Mouse (Mus musculus) gastrocnemius, postnatal 14 days (tissue): Measurements from ENCODE around the gene Tmem116. TPM values are rescaled to one million over a fixed set of nuclear protein-coding genes. Genes with fewer than 3 reads are reported as not detected.
"Not testable (repeated sequence)": the region's sequence is repeated elsewhere in the genome, so short reads cannot be mapped to it uniquely, and the experiment has no call there.

ENCODE experiments used
- DNase-seq: peaks from one replicate; pipeline ENCODE4 v3.0.0; 2021; ENCODE audit warnings: mixed read lengths
- intact Hi-C: fragments of 180-260 bp; cut with DNase I; formaldehyde crosslinking; loops from one replicate; pipeline ENCODE4 v1.15.1; 2025; ENCODE audit warnings: low total_unique reads
- total RNA-seq, 2 experiments: library from RNA; stranded (reverse); gene quantifications; 2 replicates each; pipeline ENCODE4 v1.2.3; 2021

The Tmem116 gene
- total RNA-seq, 2 experiments from 2014 or later = 4.4 to 4.8 TPM

DNA sequence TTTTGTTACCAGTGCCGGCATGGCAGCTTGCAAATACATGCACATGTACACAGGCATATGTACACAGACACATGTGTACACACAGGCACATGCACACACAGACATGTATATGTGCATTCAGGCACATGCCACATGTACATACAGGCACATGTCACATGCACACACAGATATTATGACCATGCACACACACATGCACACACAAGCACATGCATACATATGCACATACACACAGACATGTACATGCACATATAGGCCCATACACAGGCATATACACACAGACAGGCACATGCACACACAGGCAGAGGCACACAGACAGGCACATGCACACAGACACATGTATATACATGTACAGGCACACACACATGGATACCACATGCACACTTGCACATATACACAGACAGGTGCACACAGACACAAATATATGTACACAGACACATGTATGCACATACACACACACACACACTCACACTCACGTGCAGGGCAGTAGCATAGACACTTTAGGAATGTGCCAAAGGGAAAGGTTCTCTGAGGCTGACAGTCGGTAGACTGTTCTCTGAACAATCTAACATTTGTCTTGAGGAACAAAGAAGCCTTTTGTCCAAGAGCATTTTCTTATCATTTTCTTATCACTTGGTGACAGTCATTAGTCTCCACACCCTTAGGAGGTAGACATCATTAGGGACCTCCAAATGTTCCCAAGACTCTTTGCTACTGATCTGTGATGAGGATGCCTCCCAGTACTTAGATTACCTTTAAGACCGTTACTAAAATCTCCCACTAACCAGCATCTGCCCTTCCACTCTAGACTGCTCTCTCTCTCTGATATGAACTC is 9.9 kb downstream of the Tmem116 start:
- DNase-seq = no peak
- intact Hi-C loops = no loop called here

DNA sequence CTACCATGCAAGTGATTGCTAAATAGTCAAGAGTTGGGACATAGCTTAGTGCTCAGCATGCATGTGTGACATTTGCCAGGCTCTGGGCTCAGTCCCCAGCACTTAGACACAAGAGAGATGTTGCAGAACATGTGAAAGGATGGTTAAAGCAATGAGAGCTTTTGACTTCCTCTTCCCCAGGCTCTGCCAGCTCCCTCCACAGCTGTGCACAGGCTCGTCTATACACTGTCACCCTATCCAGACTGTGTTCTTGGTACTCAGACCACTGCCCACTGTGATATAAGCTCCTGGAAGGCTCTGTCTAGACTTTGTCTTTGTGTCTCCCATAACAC is 10.4 kb downstream of the Tmem116 start:
- DNase-seq = no peak
- intact Hi-C loops = no loop called here

DNA sequence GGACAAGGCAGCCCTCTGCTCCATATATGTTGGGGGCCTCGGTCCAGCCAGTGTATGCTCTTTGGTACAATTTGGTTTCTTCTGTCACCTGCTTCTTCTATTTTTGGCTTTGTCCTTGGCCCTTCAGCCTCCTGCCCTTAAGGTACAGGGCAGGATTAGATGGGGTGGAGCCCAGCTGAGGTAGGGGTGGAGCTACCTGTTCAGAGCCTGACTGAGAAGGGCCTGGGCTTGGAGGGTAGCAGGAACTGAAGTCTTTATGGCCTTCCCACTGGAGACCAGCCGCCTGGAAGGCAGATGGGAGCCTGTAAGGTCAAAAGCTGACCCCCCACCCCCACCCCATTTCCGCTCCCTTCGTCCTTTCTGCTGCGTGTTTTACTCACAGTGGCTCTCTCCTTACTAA is 11.3 kb downstream of the Tmem116 start:
- no peak for DNase-seq
- intact Hi-C loops = no loop called here

DNA sequence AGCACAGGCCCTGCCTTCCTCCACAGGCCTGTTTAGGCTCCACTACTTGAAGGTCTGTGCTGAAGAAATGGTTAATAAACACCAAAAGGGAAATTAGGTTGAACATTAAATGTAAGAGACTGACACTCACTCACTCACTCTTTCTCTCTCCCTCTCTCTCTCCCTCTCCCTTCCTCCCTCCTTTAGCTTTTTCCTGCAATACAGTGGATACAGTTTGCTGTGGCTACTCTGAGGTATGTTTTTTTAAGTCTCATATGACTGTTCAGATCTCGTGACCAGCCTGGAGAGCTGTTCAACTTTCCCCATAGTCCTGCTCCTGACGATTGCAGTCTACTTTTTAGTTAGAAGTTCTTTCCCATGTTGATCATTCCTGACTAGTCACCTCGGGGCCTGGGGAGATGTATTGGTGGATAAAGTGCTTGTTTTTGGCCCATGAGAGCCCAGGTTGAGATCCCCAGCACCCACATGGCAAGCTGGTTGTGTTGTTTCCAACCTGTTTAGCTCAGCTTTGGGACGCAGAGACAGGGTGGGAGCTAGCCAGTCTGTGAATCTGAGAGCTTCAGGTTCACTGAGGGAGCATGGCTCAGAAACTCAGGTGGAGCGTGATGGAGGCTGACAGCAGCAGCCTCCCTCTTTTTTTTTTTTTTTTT is 12.0 kb downstream of the Tmem116 start:
- intact Hi-C loops = no loop called here
- DNase-seq = no peak

DNA sequence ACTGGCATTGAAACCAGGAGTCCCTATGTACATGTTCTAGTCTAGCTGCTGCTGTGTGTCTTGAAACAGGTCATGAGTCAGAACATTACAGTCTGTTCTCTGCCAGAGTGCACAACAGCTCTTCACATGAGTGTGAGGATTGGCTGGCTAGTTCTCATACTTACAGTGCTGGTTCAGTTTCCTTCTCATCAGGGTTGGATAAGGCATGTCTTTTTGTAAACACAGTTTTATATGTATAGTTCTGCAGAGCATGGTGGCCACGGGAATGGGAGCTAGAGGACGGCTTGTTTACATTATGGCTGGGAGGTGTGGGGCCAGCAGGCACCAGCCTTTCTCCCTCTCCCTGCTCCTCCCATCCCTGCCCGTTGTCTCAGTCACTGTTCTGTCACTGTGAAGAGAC is 17.9 kb downstream of the Tmem116 start:
- DNase-seq = no peak
- intact Hi-C loops = no loop called here

DNA sequence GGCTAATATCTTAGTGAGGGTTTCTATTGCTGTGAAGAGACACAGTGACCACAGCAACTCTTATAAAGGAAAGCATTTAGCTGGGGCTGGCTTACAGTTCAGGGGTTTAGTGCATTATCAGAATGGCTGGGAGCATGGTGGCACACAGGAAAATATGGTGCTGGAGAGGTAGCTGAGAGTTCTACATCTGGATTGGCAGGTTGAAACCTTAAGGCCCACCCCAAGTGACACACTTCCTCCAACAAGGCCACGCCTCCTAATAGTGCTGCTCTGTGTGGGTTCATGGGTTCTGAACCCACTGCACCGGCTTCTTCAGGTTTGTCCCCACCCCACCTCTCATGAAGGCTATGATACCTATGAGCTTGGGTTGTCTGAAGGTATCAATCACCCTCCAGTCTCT is 20.7 kb downstream of the Tmem116 start:
- intact Hi-C loops = no loop called here
- DNase-seq = no peak

DNA sequence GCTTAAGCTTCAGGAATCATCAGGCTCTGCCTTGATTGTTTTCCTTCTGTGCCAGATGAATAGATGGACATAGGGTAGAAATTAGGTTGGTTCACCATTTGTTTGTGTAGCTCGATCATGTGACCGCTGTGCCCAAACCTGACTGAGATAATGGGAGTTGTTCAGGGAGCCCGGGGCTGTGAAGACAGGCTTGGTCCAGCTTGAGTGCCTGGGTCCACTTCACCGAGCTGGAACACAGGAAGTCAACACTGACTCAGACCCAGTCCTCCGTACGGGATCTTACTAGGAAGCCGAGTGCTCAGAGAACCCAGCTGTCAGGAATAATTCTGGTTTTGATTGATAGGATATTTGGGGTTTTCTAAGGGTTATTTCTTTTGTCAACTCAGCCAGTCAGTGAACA is 22.9 kb downstream of the Tmem116 start:
- no peak for DNase-seq
- intact Hi-C loops = no loop called here

DNA sequence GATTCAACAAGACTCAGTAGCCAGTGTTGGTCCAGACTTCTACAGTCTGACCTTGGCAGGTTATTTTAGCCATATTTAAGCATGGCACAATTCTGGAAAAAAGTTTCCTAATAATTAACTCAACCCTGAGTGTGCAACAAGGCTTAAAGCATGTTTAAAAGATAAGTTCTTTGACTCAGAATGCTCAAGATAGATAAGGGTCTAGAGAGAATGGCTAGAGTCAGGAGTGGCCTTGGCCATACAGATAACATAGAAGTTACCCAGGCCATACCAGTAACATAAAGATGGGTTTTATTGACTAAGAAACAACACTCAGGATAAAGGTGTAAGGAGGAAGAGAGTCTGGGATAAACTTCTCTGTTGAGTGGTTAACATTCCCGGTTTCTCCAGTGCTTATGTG is 24.3 kb downstream of the Tmem116 start:
- DNase-seq = no peak
- intact Hi-C loops = no loop called here

DNA sequence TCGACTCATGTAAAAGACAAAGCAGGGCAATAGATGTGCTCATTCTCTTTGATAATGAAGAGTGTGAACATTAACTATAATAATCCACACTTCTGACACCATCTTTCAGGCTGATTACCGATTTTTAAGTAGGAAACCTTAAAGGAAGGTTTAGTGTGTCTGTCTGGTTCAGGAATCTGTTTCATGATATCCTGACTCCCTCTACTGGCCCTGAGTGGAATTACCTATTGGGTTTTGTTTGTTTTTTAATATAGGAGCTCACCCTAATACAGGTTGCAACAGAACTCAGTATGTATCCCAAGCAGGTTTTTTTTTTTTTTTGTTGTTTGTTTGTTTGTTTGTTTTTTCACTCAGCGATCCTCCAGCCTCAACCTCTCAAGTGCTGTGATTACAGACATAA is 26.0 kb downstream of the Tmem116 start:
- DNase-seq = no peak

DNA sequence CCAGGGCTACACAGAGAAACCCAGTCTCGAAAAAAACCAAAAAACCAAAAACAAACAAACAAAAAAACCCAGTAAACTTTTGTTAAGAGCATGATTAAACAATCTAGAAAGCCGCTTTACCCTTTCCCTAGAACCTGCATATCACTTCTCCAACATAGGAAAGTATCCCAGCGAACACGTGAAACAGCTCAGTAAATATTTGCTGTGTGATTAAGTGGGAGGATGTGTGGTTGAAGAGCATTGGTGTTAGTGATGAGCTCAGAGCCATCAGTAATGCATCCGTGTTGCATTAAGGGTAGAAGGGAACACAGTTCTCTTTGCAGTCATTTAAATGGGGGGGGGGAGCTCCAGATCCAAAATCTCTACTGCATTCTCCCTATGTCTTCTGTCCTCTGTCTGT is 33.1 kb downstream of the Tmem116 start:
- intact Hi-C loops = no loop called here
- DNase-seq = no peak

More for the DNA sequence above, 26.0 kb downstream of the Tmem116 start:
- intact Hi-C loops = no loop called here

DNA sequence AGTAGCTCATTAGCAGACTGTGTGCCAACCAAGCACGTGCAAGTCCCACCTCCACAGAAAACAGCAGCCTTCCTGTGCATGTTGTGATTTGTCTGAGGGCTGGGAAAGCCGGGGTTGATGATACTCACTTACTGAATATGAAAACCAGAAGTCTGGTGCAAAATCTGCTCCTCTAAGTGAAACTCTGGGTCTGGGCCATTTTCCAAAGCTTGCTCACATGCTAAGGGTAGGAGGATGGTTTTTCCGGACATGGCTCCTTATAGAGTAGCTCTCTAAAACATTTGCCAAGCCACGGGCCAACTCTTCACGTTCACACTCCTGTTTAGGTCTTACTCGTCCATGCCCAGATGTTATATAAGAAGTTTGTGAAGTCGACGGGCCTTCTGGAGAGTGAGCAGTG is 41.6 kb downstream of the Tmem116 start:
- intact Hi-C loops = no loop called here
- no peak for DNase-seq

DNA sequence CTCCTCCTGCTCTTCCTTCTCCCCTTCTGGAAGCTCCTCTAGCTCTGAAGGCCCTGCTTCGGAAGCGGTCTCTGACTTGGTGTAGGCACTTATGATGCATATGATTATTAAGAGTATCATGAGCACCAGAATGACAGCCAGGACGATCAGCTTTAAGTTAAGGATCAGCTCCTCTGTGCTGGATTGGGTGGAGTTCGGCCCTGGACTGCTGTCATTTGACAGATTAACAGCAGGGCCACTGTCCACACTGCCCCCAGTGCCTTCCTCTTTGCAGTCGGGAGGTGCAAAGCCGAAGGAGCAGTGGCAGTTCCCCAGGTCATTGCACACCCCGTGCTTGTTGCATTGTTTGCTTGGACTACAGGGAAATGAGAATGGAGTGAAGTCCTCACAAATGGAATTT is 49.0 kb downstream of the Tmem116 start:
- intact Hi-C loops = no loop called here
- no peak for DNase-seq

DNA sequence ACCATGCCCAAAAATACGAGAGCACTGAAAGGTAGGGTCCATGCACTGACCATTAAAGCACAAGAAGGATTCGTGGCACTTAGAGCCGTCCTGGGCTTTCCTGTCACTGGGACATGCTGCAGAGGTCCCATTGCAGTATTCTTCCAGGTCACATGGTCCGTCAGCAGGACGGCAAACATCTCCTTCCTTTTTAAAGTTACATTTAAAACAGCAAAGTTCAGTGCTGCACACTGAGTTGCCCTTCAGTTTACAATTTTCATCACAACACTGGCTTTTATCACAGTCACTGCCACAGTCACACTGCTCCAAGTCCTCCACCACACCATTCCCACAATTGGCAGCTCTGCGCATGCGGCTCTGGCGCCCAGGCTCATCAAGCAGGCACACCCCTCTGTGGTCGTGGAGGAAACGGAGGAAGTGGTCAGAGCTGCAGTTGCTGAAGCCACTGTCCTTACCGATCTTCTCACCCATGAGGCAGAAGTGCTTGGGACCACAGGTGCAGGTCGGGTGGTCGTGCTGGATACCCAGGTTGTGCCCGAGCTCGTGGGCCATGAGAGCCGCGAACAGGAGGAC is 49.8 kb downstream of the Tmem116 start:
- intact Hi-C loops, DNase-seq: not testable (repeated sequence)

DNA sequence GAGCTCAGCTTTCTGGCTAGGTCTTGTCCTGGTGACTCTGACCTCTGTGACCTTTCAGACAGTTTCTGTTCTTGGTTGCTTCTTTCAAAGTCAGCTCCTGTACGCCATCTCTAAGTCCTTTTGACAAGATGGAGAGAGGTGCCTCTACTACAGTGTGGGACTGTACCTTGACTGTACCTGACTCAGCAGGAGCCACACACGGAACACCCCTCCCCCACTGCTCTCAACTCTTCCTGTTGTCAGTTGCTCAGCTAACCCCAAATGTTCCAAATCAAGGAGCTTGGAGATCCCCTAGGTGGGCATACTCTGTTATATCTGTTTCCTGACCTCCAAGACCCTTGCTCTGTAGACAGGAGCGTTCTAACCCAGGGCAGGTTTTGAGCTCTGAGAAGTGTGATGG is 51.5 kb downstream of the Tmem116 start, which contains the start of gene Adam1b:
Gene Adam1b, minus strand, starts transcription at position 205 of the 400 bp plus-strand sequence.
- no peak for DNase-seq
- intact Hi-C loops = no loop called here

DNA sequence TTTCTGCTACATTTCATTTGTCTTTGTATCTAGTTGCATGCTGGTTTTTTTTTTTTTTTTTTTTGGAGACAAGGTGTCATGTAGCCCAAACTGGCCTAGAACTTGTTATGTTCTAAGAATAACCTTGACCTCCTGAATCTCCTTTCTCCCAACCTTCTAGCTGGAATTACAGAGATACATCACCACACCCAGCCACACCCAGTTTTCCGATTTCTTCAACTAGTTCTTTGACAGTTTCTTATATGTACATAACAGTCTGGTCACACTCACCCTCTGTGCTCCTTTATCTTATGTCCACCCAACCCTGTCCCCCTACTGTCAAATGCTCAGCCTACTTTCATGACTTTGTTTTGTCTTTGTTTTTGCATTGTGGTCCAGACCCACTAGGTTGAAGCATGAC is 55.2 kb downstream of the Tmem116 start:
- DNase-seq = no peak
- intact Hi-C loops = no loop called here

DNA sequence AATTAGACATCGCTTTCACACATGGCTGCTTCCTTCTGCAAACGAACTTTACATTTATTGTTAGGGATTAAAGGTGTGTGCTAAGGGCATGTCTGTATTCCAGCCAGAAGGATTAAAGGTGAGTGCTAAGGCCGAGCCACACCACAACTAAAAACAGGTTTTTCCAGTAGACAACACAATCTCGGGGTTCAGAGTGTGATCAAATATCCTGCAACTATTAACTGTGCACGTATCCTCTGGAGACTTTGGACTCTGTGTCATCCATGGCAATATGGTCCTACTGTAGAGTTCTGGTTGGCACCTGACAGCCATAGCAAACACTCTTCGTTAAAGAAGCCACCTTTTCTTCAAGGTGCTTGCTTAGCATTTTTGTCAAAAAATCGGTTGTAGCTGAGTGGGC is 58.3 kb downstream of the Tmem116 start:
- intact Hi-C loops = no loop called here
- no peak for DNase-seq

DNA sequence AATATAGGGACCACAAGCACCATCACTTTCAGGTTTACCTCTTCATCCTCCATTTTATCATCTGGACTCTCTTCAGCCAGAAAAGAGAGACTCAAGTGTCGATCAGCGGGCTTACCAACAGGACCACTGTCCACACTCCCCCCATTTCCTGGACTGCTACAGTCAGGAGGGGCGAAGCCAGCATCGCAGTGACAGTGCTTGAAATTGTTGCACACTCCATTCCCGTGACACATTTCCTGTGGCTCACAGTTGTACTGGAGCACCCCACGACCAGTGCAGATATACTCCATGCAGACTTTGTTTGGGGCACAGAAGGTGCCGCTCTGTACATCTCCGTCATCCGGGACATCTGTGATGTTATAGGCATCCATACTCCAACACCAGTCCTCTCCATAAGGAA is 67.3 kb downstream of the Tmem116 start:
- DNase-seq = no peak
- intact Hi-C loops = no loop called here

DNA sequence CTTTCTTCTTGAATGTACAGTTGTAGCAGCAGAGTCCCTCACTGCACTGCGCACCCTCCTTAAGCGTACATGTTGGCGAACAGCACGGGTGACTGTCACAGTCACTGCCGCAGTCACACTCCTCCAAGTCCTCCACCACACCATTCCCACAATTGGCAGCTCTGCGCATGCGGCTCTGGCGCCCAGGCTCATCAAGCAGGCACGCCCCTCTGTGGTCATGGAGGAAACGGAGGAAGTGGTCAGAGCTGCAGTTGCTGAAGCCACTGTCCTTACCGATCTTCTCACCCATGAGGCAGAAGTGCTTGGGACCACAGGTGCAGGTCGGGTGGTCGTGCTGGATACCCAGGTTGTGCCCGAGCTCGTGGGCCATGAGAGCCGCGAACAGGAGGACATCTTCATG is 68.1 kb downstream of the Tmem116 start:
- intact Hi-C loops, DNase-seq: not testable (repeated sequence)

DNA sequence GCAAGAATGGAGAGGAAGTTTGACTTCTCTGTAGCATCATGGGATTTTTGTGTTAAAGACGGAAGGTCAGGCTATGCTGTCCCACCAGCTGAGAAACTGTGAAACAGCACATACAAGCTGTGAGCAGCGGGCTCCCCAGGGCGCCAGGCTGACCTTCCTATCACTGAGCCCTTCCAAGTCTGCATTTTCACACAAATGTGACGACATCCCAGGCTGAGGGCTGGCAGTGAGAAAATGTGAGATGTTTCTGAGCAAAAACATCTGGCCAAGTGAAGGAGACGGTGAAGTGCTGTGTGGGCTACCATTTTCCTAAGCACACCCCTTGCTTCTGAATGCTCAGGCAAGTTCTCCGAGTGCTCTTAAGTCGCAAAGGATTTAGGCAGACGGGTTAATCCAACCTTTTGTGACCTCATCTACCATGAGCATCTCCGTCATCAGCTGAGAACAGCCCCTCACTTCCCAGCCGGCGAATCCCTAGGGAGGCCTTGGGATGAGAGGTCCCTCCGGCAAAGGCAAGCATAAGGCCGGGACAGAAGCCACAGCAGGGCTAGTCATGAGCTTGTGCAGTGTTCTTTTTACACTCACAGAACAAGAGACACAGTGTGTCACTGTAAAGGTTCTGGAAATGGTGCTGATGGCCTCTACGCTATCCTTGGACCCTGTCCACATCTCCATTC is 74.2 kb downstream of the Tmem116 start:
- intact Hi-C loops = no loop called here
- DNase-seq = no peak

DNA sequence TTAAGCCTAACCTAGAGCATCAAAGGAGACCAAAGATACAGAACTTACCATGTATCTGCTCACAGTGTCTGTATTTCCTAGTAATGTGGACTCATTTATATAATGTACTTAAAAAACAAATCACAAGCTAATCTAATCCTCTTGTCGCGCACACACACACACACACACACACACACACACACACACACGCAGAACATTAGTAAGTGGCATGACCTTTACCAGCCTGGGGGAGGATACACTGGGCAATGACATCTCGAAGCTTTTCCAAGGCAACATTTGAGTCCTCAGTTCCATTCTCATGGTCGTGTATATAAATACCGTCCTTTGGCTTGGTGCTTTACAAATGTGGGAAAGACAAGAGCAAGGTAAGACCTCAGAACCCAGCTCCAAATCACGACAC is 74.8 kb downstream of the Tmem116 start:
- intact Hi-C loops = no loop called here
- DNase-seq = no peak
